Mouse (Mus musculus) hindbrain, embryonic 13.5 days (tissue): ENCODE measurements at regions not wholly inside any gene's neighbourhood (a gene's known extent, or its start where the extent isn't known, plus 50 kb on each side); places are given as distances from the start of the nearest gene placed in this dataset.
"Not testable (repeated sequence)": the region's sequence is repeated elsewhere in the genome, so short reads cannot be mapped to it uniquely, and the experiment has no call there.

Source experiments
- ATAC-seq: fragments of 200-750 bp; cut with Nextera tagmentation; 2 replicates; pipeline ENCODE4 v1.8.0; 2017; ENCODE audit warnings: moderate TSS enrichment; ENCODE audit not compliant: low FRiP score
- H3K27ac ChIP-seq: fragments of 300-500 bp; sonication (generic); 2 replicates; pipeline ENCODE4 v1.5.1; 2015; ENCODE audit warnings: inconsistent platforms, mild to moderate bottlenecking, moderate library complexity
- H3K27me3 ChIP-seq: fragments of 300-500 bp; sonication (generic); 2 replicates; pipeline ENCODE4 v1.6.1; 2015; ENCODE audit warnings: mild to moderate bottlenecking, inconsistent platforms
- H3K36me3 ChIP-seq: fragments of 300-500 bp; sonication (generic); 2 replicates; pipeline ENCODE4 v1.6.1; 2015; ENCODE audit warnings: mild to moderate bottlenecking, inconsistent platforms
- H3K4me1 ChIP-seq: fragments of 300-500 bp; sonication (generic); replicated peaks from 2 replicates; pipeline ENCODE4 v1.6.1; 2015; ENCODE audit warnings: inconsistent platforms
- H3K4me2 ChIP-seq: fragments of 300-500 bp; sonication (generic); 2 replicates; pipeline ENCODE4 v1.6.1; 2015; ENCODE audit warnings: inconsistent platforms, mild to moderate bottlenecking, moderate library complexity
- H3K4me3 ChIP-seq: fragments of 300-500 bp; sonication (generic); 2 replicates; pipeline ENCODE4 v1.5.1; 2015; ENCODE audit warnings: mild to moderate bottlenecking, inconsistent platforms
- H3K9ac ChIP-seq: fragments of 300-500 bp; sonication (generic); 2 replicates; pipeline ENCODE4 v1.6.1; 2015; ENCODE audit warnings: mild to moderate bottlenecking, inconsistent platforms
- H3K9me3 ChIP-seq: fragments of 300-500 bp; sonication (generic); 2 replicates; pipeline ENCODE4 v1.6.1; 2016; ENCODE audit warnings: inconsistent platforms
- WGBS: fragments of 180-500 bp; shearing (Covaris S2); methylation state at CpG from one replicate; pipeline ENCODE4 v1.1.7; 2015; 5-methylcytosine and 5-hydroxymethylcytosine counted together

- 91% methylated on average over 8 of the region's 8 CpGs for WGBS
- Histone ChIP-seq H3K9me3 (no peaks in the 10 kb centered on the region), H3K27ac (no peak overlapping the region), H3K27me3 (no peaks in the 10 kb centered on the region), H3K4me3 (no peak overlapping the region), H3K4me2 (no peak overlapping the region), H3K9ac (no peak overlapping the region), H3K36me3 (no peaks in the 10 kb centered on the region), H3K4me1 (no peaks in the 10 kb centered on the region)
- no peak for ATAC-seq
Measured at GRCm38 (mm10) chr11:93696982-93697541, 188.5 kb downstream of the Utp18 start.

GRCm38 (mm10) chr11:93696096-93696890, 189.3 kb downstream of the Utp18 start:
- no peak overlapping the region for H3K4me3 ChIP-seq
- no peak overlapping the region for H3K9ac ChIP-seq
- WGBS, result 88% methylated on average over 12 of the region's 12 CpGs
- no peak overlapping the region for H3K27ac ChIP-seq
- no peaks in the 10 kb centered on the region for H3K27me3 ChIP-seq
- no peaks in the 10 kb centered on the region for H3K36me3 ChIP-seq
- H3K9me3 ChIP-seq, result no peaks in the 10 kb centered on the region
- no peak for ATAC-seq
- no peaks in the 10 kb centered on the region for H3K4me1 ChIP-seq
- no peak overlapping the region for H3K4me2 ChIP-seq

GRCm38 (mm10) chr11:93683691-93684090, 201.9 kb downstream of the Utp18 start:
- no peak overlapping the region for H3K4me2 ChIP-seq
- no peak for ATAC-seq
- H3K9me3 ChIP-seq, result no peaks in the 10 kb centered on the region
- no peaks in the 10 kb centered on the region for H3K27me3 ChIP-seq
- no peak overlapping the region for H3K4me3 ChIP-seq
- no peak overlapping the region for H3K27ac ChIP-seq
- 87% methylated on average over 5 of the region's 5 CpGs for WGBS
- no peak overlapping the region for H3K9ac ChIP-seq
- H3K36me3 ChIP-seq, result no peaks in the 10 kb centered on the region
- no peaks in the 10 kb centered on the region for H3K4me1 ChIP-seq

GRCm38 (mm10) chr11:93676299-93676698, 209.3 kb downstream of the Utp18 start:
- Histone ChIP-seq H3K4me3 (no peak overlapping the region), H3K4me1 (no peaks in the 10 kb centered on the region), H3K9ac (no peak overlapping the region), H3K9me3 (no peaks in the 10 kb centered on the region), H3K4me2 (no peak overlapping the region), H3K27ac (no peak overlapping the region), H3K27me3 (no peaks in the 10 kb centered on the region), H3K36me3 (no peaks in the 10 kb centered on the region)
- 82% methylated on average over 5 of the region's 5 CpGs for WGBS
- ATAC-seq, result no peak

- no peak overlapping the region for H3K27ac ChIP-seq
- no peak overlapping the region for H3K4me2 ChIP-seq
- no peak overlapping the region for H3K9ac ChIP-seq
- 88% methylated on average over 3 of the region's 3 CpGs for WGBS
- no peak overlapping the region for H3K4me3 ChIP-seq
- H3K9me3 ChIP-seq, result no peaks in the 10 kb centered on the region
- 0 out of 2 replicates have a peak, but pooled peaks cover 1% of the 10 kb centered on the region for H3K4me1 ChIP-seq
- no peaks in the 10 kb centered on the region for H3K27me3 ChIP-seq
- ATAC-seq, result no peak
- no peaks in the 10 kb centered on the region for H3K36me3 ChIP-seq
Measured at GRCm38 (mm10) chr11:93672025-93672424, 213.5 kb downstream of the Utp18 start.

- no peak overlapping the region for H3K27ac ChIP-seq
- H3K4me1 ChIP-seq, result 0 out of 2 replicates have a peak, but pooled peaks cover under 1% of the 10 kb centered on the region
- H3K4me2 ChIP-seq, result no peak overlapping the region
- no peak overlapping the region for H3K9ac ChIP-seq
- no peaks in the 10 kb centered on the region for H3K36me3 ChIP-seq
- no peaks in the 10 kb centered on the region for H3K9me3 ChIP-seq
- no peak overlapping the region for H3K4me3 ChIP-seq
- no peaks in the 10 kb centered on the region for H3K27me3 ChIP-seq
- no peak for ATAC-seq
- WGBS, result 66% methylated on average over 2 of the region's 2 CpGs
Measured at GRCm38 (mm10) chr11:93661657-93662056, 223.9 kb downstream of the Utp18 start.

- no peaks in the 10 kb centered on the region for H3K36me3 ChIP-seq
- WGBS, result 89% methylated on average over 7 of the region's 7 CpGs
Measured at GRCm38 (mm10) chr11:93660379-93660778, 225.2 kb downstream of the Utp18 start.

GRCm38 (mm10) chr11:93658719-93659118, 226.8 kb downstream of the Utp18 start:
- no peaks in the 10 kb centered on the region for H3K36me3 ChIP-seq
- H3K4me2 ChIP-seq, result no peak overlapping the region
- no peaks in the 10 kb centered on the region for H3K9me3 ChIP-seq
- H3K27me3 ChIP-seq, result no peaks in the 10 kb centered on the region
- H3K4me1 ChIP-seq, result no peaks in the 10 kb centered on the region
- no peak overlapping the region for H3K4me3 ChIP-seq
- ATAC-seq, result no peak
- no peak overlapping the region for H3K27ac ChIP-seq
- 75% methylated on average over 8 of the region's 8 CpGs for whole genome bisulfite sequencing
- H3K9ac ChIP-seq, result no peak overlapping the region

More at GRCm38 (mm10) chr11:93660379-93660778, 225.2 kb downstream of the Utp18 start:
- H3K9me3 ChIP-seq, result no peaks in the 10 kb centered on the region
- H3K4me1 ChIP-seq, result no peaks in the 10 kb centered on the region
- ATAC-seq, result no peak
- H3K27me3 ChIP-seq, result no peaks in the 10 kb centered on the region
- H3K4me3 ChIP-seq, result no peak overlapping the region
- H3K9ac ChIP-seq, result no peak overlapping the region
- H3K27ac ChIP-seq, result no peak overlapping the region
- H3K4me2 ChIP-seq, result no peak overlapping the region

- Histone ChIP-seq H3K36me3 (no peaks in the 10 kb centered on the region), H3K4me1 (no peaks in the 10 kb centered on the region), H3K27ac (no peak overlapping the region), H3K27me3 (no peaks in the 10 kb centered on the region), H3K4me2 (no peak overlapping the region), H3K9ac (no peak overlapping the region), H3K9me3 (no peaks in the 10 kb centered on the region), H3K4me3 (no peak overlapping the region)
- no peak for ATAC-seq
- 76% methylated on average over 9 of the region's 9 CpGs for WGBS
Measured at GRCm38 (mm10) chr11:93655602-93656239, 229.8 kb downstream of the Utp18 start.

GRCm38 (mm10) chr11:93653401-93653800, 232.2 kb downstream of the Utp18 start:
- no peak overlapping the region for H3K4me2 ChIP-seq
- 63% methylated on average over 3 of the region's 3 CpGs for WGBS

GRCm38 (mm10) chr11:93651966-93652365, 233.6 kb downstream of the Utp18 start:
- not testable (repeated sequence) for H3K9ac ChIP-seq, H3K4me1 ChIP-seq, H3K27me3 ChIP-seq, H3K4me2 ChIP-seq, H3K27ac ChIP-seq, ATAC-seq, H3K4me3 ChIP-seq, H3K9me3 ChIP-seq, H3K36me3 ChIP-seq

More at GRCm38 (mm10) chr11:93653401-93653800, 232.2 kb downstream of the Utp18 start:
- H3K9ac ChIP-seq, result no peak overlapping the region
- H3K27me3 ChIP-seq, result no peaks in the 10 kb centered on the region
- H3K4me3 ChIP-seq, result no peak overlapping the region
- H3K27ac ChIP-seq, result no peak overlapping the region
- H3K4me1 ChIP-seq, result no peaks in the 10 kb centered on the region
- no peak for ATAC-seq
- no peaks in the 10 kb centered on the region for H3K36me3 ChIP-seq
- no peaks in the 10 kb centered on the region for H3K9me3 ChIP-seq
